Mouse (Mus musculus) limb, embryonic 11.5 days (tissue): ENCODE data around the gene Ampd2. TPM values are rescaled to one million over a fixed set of nuclear protein-coding genes. Genes with fewer than 3 reads are reported as not detected.

Experiments
- ATAC-seq: fragments of 200-750 bp; cut with Nextera tagmentation; 2 replicates; pipeline ENCODE4 v1.8.0; 2017; ENCODE audit warnings: low read depth; ENCODE audit not compliant: insufficient number of reproducible peaks, low FRiP score, low TSS enrichment
- DNase-seq: peaks from one replicate; pipeline ENCODE4 v3.0.0-alpha.2; 2015; ENCODE audit warnings: low spot score
- H3K27ac ChIP-seq: fragments of 300-500 bp; sonication (generic); replicated peaks from 2 replicates; pipeline ENCODE4 v1.5.1; 2014; ENCODE audit warnings: low read depth, mild to moderate bottlenecking, low read length
- H3K27me3 ChIP-seq: fragments of 300-500 bp; sonication (generic); 2 replicates; pipeline ENCODE4 v1.6.1; 2014; ENCODE audit warnings: mild to moderate bottlenecking, low read length, mixed read lengths; ENCODE audit not compliant: control insufficient read depth, insufficient read depth
- H3K36me3 ChIP-seq: fragments of 300-500 bp; sonication (generic); 2 replicates; pipeline ENCODE4 v1.6.1; 2014; ENCODE audit warnings: mild to moderate bottlenecking, low read length, moderate library complexity, mixed read lengths; ENCODE audit not compliant: control insufficient read depth, insufficient read depth
- H3K4me1 ChIP-seq: fragments of 300-500 bp; sonication (generic); 2 replicates; pipeline ENCODE4 v1.6.1; 2014; ENCODE audit warnings: low read length, mixed read lengths; ENCODE audit not compliant: control insufficient read depth, insufficient read depth
- H3K4me2 ChIP-seq: fragments of 300-500 bp; sonication (generic); 2 replicates; pipeline ENCODE4 v1.6.1; 2014; ENCODE audit warnings: low read depth, mild to moderate bottlenecking, moderate library complexity; ENCODE audit not compliant: severe bottlenecking
- H3K4me3 ChIP-seq: fragments of 300-500 bp; sonication (generic); 2 replicates; pipeline ENCODE4 v1.5.1; 2014; ENCODE audit warnings: low read depth, low read length
- H3K9ac ChIP-seq: fragments of 300-500 bp; sonication (generic); 2 replicates; pipeline ENCODE4 v1.6.1; 2014; ENCODE audit warnings: mild to moderate bottlenecking, low read length
- H3K9me3 ChIP-seq: fragments of 300-500 bp; sonication (generic); 2 replicates; pipeline ENCODE4 v1.6.1; 2016; ENCODE audit warnings: low read length; ENCODE audit not compliant: control insufficient read depth
- WGBS: fragments of 180-500 bp; shearing (Covaris S2); extraction: QIAGEN DNeasy Blood & Tissue Kit; methylation state at CpG from one replicate; pipeline ENCODE4 v1.1.7; 2014; 5-methylcytosine and 5-hydroxymethylcytosine counted together
- polyA plus RNA-seq: library from polyadenylated mRNA; unstranded; fragments of >200 nt; fragmentation: Nextera tagmentation; extraction: Ambion mirVana; gene quantifications from 2 replicates; pipeline ENCODE4 v1.2.1, GENCODE M21; 2014

The Ampd2 gene
- polyA plus RNA-seq, 1 experiment from 2014 or later, result 37.0 TPM

- peak overlapping the region; percentile 69 for H3K9ac ChIP-seq
- peak overlapping the region; percentile 67 for H3K4me3 ChIP-seq
- ATAC-seq (peak; percentile 11; the same call in 1 of the 2 replicates), DNase-seq (no peak)
- no peaks in the 10 kb centered on the region for H3K27me3 ChIP-seq
- peaks cover 25% of the 10 kb centered on the region; the same call in 1 of the 2 replicates for H3K4me1 ChIP-seq
- H3K36me3 ChIP-seq, result peaks cover 4% of the 10 kb centered on the region
- H3K4me2 ChIP-seq, result peak overlapping the region; percentile 100
- 20% methylated on average over 13 of the region's 13 CpGs for WGBS
- no peaks in the 10 kb centered on the region for H3K9me3 ChIP-seq
- H3K27ac ChIP-seq, result peak overlapping the region; percentile 45; the same call in 1 of the 2 replicates
Observed at GRCm38 (mm10) chr3:108084767-108085270, 1.6 kb downstream of the Ampd2 start.

GRCm38 (mm10) chr3:108083904-108084407, 2.5 kb downstream of the Ampd2 start:
- DNase-seq (no peak), ATAC-seq (no peak)
- no peaks in the 10 kb centered on the region for H3K27me3 ChIP-seq
- H3K4me3 ChIP-seq, result 0 out of 2 replicates have a peak overlapping the region, but pooled peaks have one; percentile 67
- 86% methylated on average over 4 of the region's 4 CpGs for WGBS
- H3K4me1 ChIP-seq, result peaks cover 25% of the 10 kb centered on the region; the same call in 1 of the 2 replicates
- H3K27ac ChIP-seq, result no peak overlapping the region
- H3K4me2 ChIP-seq, result peak overlapping the region; percentile 100; the same call in 1 of the 2 replicates
- no peak overlapping the region for H3K9ac ChIP-seq
- no peaks in the 10 kb centered on the region for H3K9me3 ChIP-seq
- H3K36me3 ChIP-seq, result peaks cover 4% of the 10 kb centered on the region

- WGBS, result 43% methylated on average over 2 of the region's 2 CpGs
- Histone ChIP-seq H3K9me3 (no peaks in the 10 kb centered on the region), H3K27ac (no peak overlapping the region), H3K36me3 (peaks cover 4% of the 10 kb centered on the region), H3K4me2 (no peak overlapping the region), H3K4me1 (peaks cover 25% of the 10 kb centered on the region; the same call in 1 of the 2 replicates), H3K27me3 (no peaks in the 10 kb centered on the region), H3K4me3 (no peak overlapping the region), H3K9ac (0 out of 2 replicates have a peak overlapping the region, but pooled peaks have one; percentile 7)
- ATAC-seq (no peak), DNase-seq (no peak)
Observed at GRCm38 (mm10) chr3:108083161-108083560, 3.3 kb downstream of the Ampd2 start.

- H3K27ac ChIP-seq, result 0 out of 2 replicates have a peak overlapping the region, but pooled peaks have one; percentile 30
- DNase-seq (no peak), ATAC-seq (no peak)
- no peaks in the 10 kb centered on the region for H3K9me3 ChIP-seq
- peaks cover 25% of the 10 kb centered on the region; the same call in 1 of the 2 replicates for H3K4me1 ChIP-seq
- H3K36me3 ChIP-seq, result peaks cover 7% of the 10 kb centered on the region
- H3K4me2 ChIP-seq, result peak overlapping the region; percentile 22; the same call in 1 of the 2 replicates
- H3K9ac ChIP-seq, result 0 out of 2 replicates have a peak overlapping the region, but pooled peaks have one; percentile 27
- no peaks in the 10 kb centered on the region for H3K27me3 ChIP-seq
- 88% methylated on average over 1 of the region's 1 CpGs for WGBS
- H3K4me3 ChIP-seq, result no peak overlapping the region
Observed at GRCm38 (mm10) chr3:108082251-108082875, 4.1 kb downstream of the Ampd2 start.

- Histone ChIP-seq H3K4me2 (peak overlapping the region; percentile 22; the same call in 1 of the 2 replicates), H3K27ac (no peak overlapping the region), H3K9ac (no peak overlapping the region), H3K36me3 (peaks cover 9% of the 10 kb centered on the region), H3K4me3 (no peak overlapping the region), H3K4me1 (peaks cover 25% of the 10 kb centered on the region; the same call in 1 of the 2 replicates), H3K27me3 (no peaks in the 10 kb centered on the region), H3K9me3 (no peaks in the 10 kb centered on the region)
- ATAC-seq, result no peak
- WGBS, result 72% methylated on average over 4 of the region's 4 CpGs
- no peak for DNase-seq
Observed at GRCm38 (mm10) chr3:108081681-108082080, 4.8 kb downstream of the Ampd2 start.

GRCm38 (mm10) chr3:108076836-108077235, 9.6 kb downstream of the Ampd2 start:
- H3K36me3 ChIP-seq, result peaks cover 23% of the 10 kb centered on the region
- ATAC-seq, result no peak

GRCm38 (mm10) chr3:108072983-108073569, 13.4 kb downstream of the Ampd2 start:
- WGBS, result 84% methylated on average over 10 of the region's 10 CpGs
- no peak for ATAC-seq
- Histone ChIP-seq H3K9ac (no peak overlapping the region), H3K27ac (no peak overlapping the region), H3K36me3 (peaks cover 19% of the 10 kb centered on the region; the same call in 1 of the 2 replicates), H3K4me3 (no peak overlapping the region), H3K4me1 (no peaks in the 10 kb centered on the region), H3K27me3 (no peaks in the 10 kb centered on the region), H3K9me3 (no peaks in the 10 kb centered on the region), H3K4me2 (no peak overlapping the region)
- no peak for DNase-seq

More at GRCm38 (mm10) chr3:108076836-108077235, 9.6 kb downstream of the Ampd2 start:
- 93% methylated on average over 9 of the region's 9 CpGs for WGBS
- no peak overlapping the region for H3K27ac ChIP-seq
- DNase-seq, result no peak
- no peak overlapping the region for H3K4me2 ChIP-seq
- no peaks in the 10 kb centered on the region for H3K9me3 ChIP-seq
- H3K4me3 ChIP-seq, result no peak overlapping the region
- H3K27me3 ChIP-seq, result no peaks in the 10 kb centered on the region
- no peaks in the 10 kb centered on the region for H3K4me1 ChIP-seq
- H3K9ac ChIP-seq, result no peak overlapping the region
